9 mouse cellular contexts compared by ENCODE assay signal in genomic region chr8:85071041-85071440, GRCm38 (mm10). TPM values are rescaled to one million over a fixed set of nuclear protein-coding genes. Genes with fewer than 3 reads are reported as not detected.
DNase-seq lines count a peak whose midpoint lies in the region; ATAC-seq lines count a peak whose summit lies in the region.
"Had no signal": no experiment of that assay in that cellular context is flagged by ENCODE, and none has a peak within 500 bp of the region (broad histone marks: within the 10 kb centered on the region; RNA-seq: fewer than 3 reads in every experiment).

No protein-coding gene starts in this region.

- peaks cover 45% of the 10 kb centered on the region for H3K36me3 ChIP-seq in erythroblast, embryonic 14.5 days (ENCODE audit: control insufficient read depth)
- peaks cover 38% of the 10 kb centered on the region for H3K36me3 ChIP-seq in hindbrain, embryonic 15.5 days
- peaks cover 17% of the 10 kb centered on the region for H3K36me3 ChIP-seq in liver, embryonic 16.5 days (ENCODE audit: control insufficient read depth, insufficient read depth)

- H3K4me3 ChIP-seq in erythroblast, embryonic 14.5 days (replicated peaks), result peak overlapping the region; percentile 80
- peak overlapping the region; percentile 90 for H3K4me3 ChIP-seq in hindbrain, embryonic 15.5 days
- H3K4me3 ChIP-seq in liver, embryonic 16.5 days (ENCODE audit: low read depth, low read length), result peak overlapping the region; percentile 96

- H3K4me2 ChIP-seq in hindbrain, embryonic 15.5 days, result peak overlapping the region; percentile 79
- H3K4me2 ChIP-seq in liver, embryonic 16.5 days (ENCODE audit: low read depth, low read length), result peak overlapping the region; percentile 89

- H3K9me3 ChIP-seq in erythroblast, embryonic 14.5 days (ENCODE audit: control insufficient read depth, low read length), result no peaks in the 10 kb centered on the region
- H3K9me3 ChIP-seq in hindbrain, embryonic 15.5 days, result no peaks in the 10 kb centered on the region
- H3K9me3 ChIP-seq in liver, embryonic 16.5 days (replicated peaks; ENCODE audit: control insufficient read depth, low read length), result no peaks in the 10 kb centered on the region

- peak; percentile 37 for DNase-seq in R1 (ENCODE audit: low read depth, low spot score)
- no peak for DNase-seq in cerebellum, postnatal 36 days
- no peak for DNase-seq in ovary, postnatal 10 days (ENCODE audit: low spot score)
- DNase-seq in layer of hippocampus, postnatal 14 days (ENCODE audit: low spot score in 2 of 2), result no peak

- no peak overlapping the region for H3K9ac ChIP-seq in hindbrain, embryonic 15.5 days
- H3K9ac ChIP-seq in liver, embryonic 16.5 days (ENCODE audit: low read depth, low read length), result 0 out of 2 replicates have a peak overlapping the region, but pooled peaks have one; percentile 1

- H3K4me1 ChIP-seq in erythroblast, embryonic 14.5 days (ENCODE audit: control insufficient read depth), result peaks cover 49% of the 10 kb centered on the region
- peaks cover 21% of the 10 kb centered on the region for H3K4me1 ChIP-seq in hindbrain, embryonic 15.5 days (replicated peaks)
- H3K4me1 ChIP-seq in liver, embryonic 16.5 days (ENCODE audit: control insufficient read depth, low read depth, low read length), result peaks cover 35% of the 10 kb centered on the region

- ATAC-seq in erythroblast, adult 5-6 weeks (replicated peaks; ENCODE audit: low FRiP score, poor library complexity, severe bottlenecking), result no peak
- ATAC-seq in hindbrain, embryonic 15.5 days (ENCODE audit: low FRiP score, low read depth), result no peak
- peak; percentile 49 for ATAC-seq in liver, embryonic 16.5 days (ENCODE audit: low read depth)

- H3K27me3 ChIP-seq in erythroblast, embryonic 14.5 days (ENCODE audit: control insufficient read depth), result no peaks in the 10 kb centered on the region
- no peaks in the 10 kb centered on the region for H3K27me3 ChIP-seq in hindbrain, embryonic 15.5 days
- no peaks in the 10 kb centered on the region for H3K27me3 ChIP-seq in liver, embryonic 16.5 days (ENCODE audit: control insufficient read depth, insufficient read depth, low read depth, low read length)

- 82% methylated on average over 5 of the region's 5 CpGs for WGBS in hindbrain, embryonic 15.5 days
- 57% methylated on average over 5 of the region's 5 CpGs for WGBS in liver, embryonic 16.5 days (ENCODE audit: insufficient replicate concordance)

- peak overlapping the region; percentile 95 for H3K27ac ChIP-seq in hindbrain, embryonic 15.5 days (replicated peaks)
- H3K27ac ChIP-seq in liver, embryonic 16.5 days (ENCODE audit: low read length), result peak overlapping the region; percentile 92

RNA-seq across cellular contexts. Expression of gene Dhps, which starts 0.5 kb away (rescaled TPM):
- polyA plus RNA-seq in erythroblast, embryonic 14.5 days (2012), result 2.0 and 2.1 TPM in 2 replicates
- total RNA-seq in erythroblast, adult 5-6 weeks (2015; ENCODE audit: low replicate concordance), result 12.3 and 16.1 TPM in 2 replicates
- total RNA-seq in erythroblast, adult 5-6 weeks (2017; ENCODE audit: low replicate concordance), result 3.2 and 12.1 TPM in 2 replicates
- polyA plus RNA-seq in hindbrain, embryonic 15.5 days (2015; fragmentation: Nextera tagmentation; extraction: Ambion mirVana), result 103 and 111 TPM in 2 replicates
- polyA plus RNA-seq in liver, embryonic 16.5 days (2015; fragmentation: Nextera tagmentation; extraction: Ambion mirVana), result 23.5 and 25.7 TPM in 2 replicates
- total RNA-seq in layer of hippocampus, postnatal 14 days (2021), result 10 to 100 TPM; 63.8 to 67.4 TPM

RNA-seq across cellular contexts. Expression of gene Gm5741, which starts 3.3 kb away (rescaled TPM):
- polyA plus RNA-seq in erythroblast, embryonic 14.5 days (2012), result 0.37 TPM in 1 of 2 replicates, not detected in the other
- not detected in 2 replicates for total RNA-seq in erythroblast, adult 5-6 weeks (2015; ENCODE audit: low replicate concordance)
- not detected in 2 replicates for total RNA-seq in erythroblast, adult 5-6 weeks (2017; ENCODE audit: low replicate concordance)
- 0.99 and 1.0 TPM in 2 replicates for polyA plus RNA-seq in hindbrain, embryonic 15.5 days (2015; fragmentation: Nextera tagmentation; extraction: Ambion mirVana)
- polyA plus RNA-seq in liver, embryonic 16.5 days (2015; fragmentation: Nextera tagmentation; extraction: Ambion mirVana), result not detected in 2 replicates
- not detected for total RNA-seq in layer of hippocampus, postnatal 14 days (2021)
- total RNA-seq: hematopoietic stem cell, adult 5-6 weeks had no signal

RNA-seq across cellular contexts. Expression of gene Wdr83os, which starts 9.5 kb away (rescaled TPM):
- 0.28 and 1.5 TPM in 2 replicates for polyA plus RNA-seq in erythroblast, embryonic 14.5 days (2012)
- 26.1 and 31.3 TPM in 2 replicates for total RNA-seq in erythroblast, adult 5-6 weeks (2015; ENCODE audit: low replicate concordance)
- 4.3 and 11.3 TPM in 2 replicates for total RNA-seq in erythroblast, adult 5-6 weeks (2017; ENCODE audit: low replicate concordance)
- 117 and 119 TPM in 2 replicates for polyA plus RNA-seq in hindbrain, embryonic 15.5 days (2015; fragmentation: Nextera tagmentation; extraction: Ambion mirVana)
- 56.0 and 58.2 TPM in 2 replicates for polyA plus RNA-seq in liver, embryonic 16.5 days (2015; fragmentation: Nextera tagmentation; extraction: Ambion mirVana)
- 10 to 100 TPM; 57.5 to 61.5 TPM for total RNA-seq in layer of hippocampus, postnatal 14 days (2021)

RNA-seq across cellular contexts. Expression of gene Wdr83, which starts 10.1 kb away (rescaled TPM):
- polyA plus RNA-seq in erythroblast, embryonic 14.5 days (2012), result 2.7 and 4.7 TPM in 2 replicates
- total RNA-seq in erythroblast, adult 5-6 weeks (2015; ENCODE audit: low replicate concordance), result 1.7 and 16.9 TPM in 2 replicates
- 4.9 and 6.3 TPM in 2 replicates for total RNA-seq in erythroblast, adult 5-6 weeks (2017; ENCODE audit: low replicate concordance)
- 47.2 and 53.0 TPM in 2 replicates for polyA plus RNA-seq in hindbrain, embryonic 15.5 days (2015; fragmentation: Nextera tagmentation; extraction: Ambion mirVana)
- polyA plus RNA-seq in liver, embryonic 16.5 days (2015; fragmentation: Nextera tagmentation; extraction: Ambion mirVana), result 22.0 and 23.6 TPM in 2 replicates
- total RNA-seq in layer of hippocampus, postnatal 14 days (2021), result 10 to 100 TPM; 26.3 to 34.6 TPM

RNA-seq across cellular contexts. Expression of gene Fbxw9, which starts 11.2 kb away (rescaled TPM):
- polyA plus RNA-seq in erythroblast, embryonic 14.5 days (2012), result 0.54 and 0.63 TPM in 2 replicates
- 5.4 TPM in 1 of 2 replicates, not detected in the other for total RNA-seq in erythroblast, adult 5-6 weeks (2015; ENCODE audit: low replicate concordance)
- 0.43 and 4.3 TPM in 2 replicates for total RNA-seq in erythroblast, adult 5-6 weeks (2017; ENCODE audit: low replicate concordance)
- 72.0 and 76.1 TPM in 2 replicates for polyA plus RNA-seq in hindbrain, embryonic 15.5 days (2015; fragmentation: Nextera tagmentation; extraction: Ambion mirVana)
- 10.3 and 10.4 TPM in 2 replicates for polyA plus RNA-seq in liver, embryonic 16.5 days (2015; fragmentation: Nextera tagmentation; extraction: Ambion mirVana)
- total RNA-seq in layer of hippocampus, postnatal 14 days (2021), result 10 to 100 TPM; 36.2 to 41.4 TPM

Comparison
In these comparisons a context has a peak if more than half of its experiments do, and no peak if none do; other contexts are left out.
1. RNA of gene Wdr83os, which starts 9.5 kb away (polyA plus RNA-seq): 117 to 119 TPM in hindbrain, embryonic 15.5 days and 56.0 to 58.2 TPM in liver, embryonic 16.5 days; 0.28 to 1.5 TPM in erythroblast, embryonic 14.5 days; every median in the first group is over 10 times any median in the second.
2. Peak in every context shown above with its lines, with median percentiles within 50 percentile points of each other: H3K4me3 ChIP-seq.